Mouse (Mus musculus): ENCODE measurements around the gene Trak2. TPM values are rescaled to one million over a fixed set of nuclear protein-coding genes. Genes with fewer than 3 reads are reported as not detected.
"Not testable (repeated sequence)": the region's sequence is repeated elsewhere in the genome, so short reads cannot be mapped to it uniquely, and the experiment has no call there.

The Trak2 gene
- polyA plus RNA-seq, 1 experiment from 2014 or later: 11.0 TPM

GRCm38 (mm10) chr1:58883279-58883678 lies 90.0 kb downstream of the Trak2 start:
- not testable (repeated sequence) for H3K9ac ChIP-seq; H3K9me3 ChIP-seq (replicated peaks); H3K4me3 ChIP-seq (replicated peaks); H3K27me3 ChIP-seq; ATAC-seq (ENCODE audit: insufficient number of reproducible peaks, low FRiP score, low TSS enrichment, low read depth); H3K4me2 ChIP-seq (replicated peaks); H3K27ac ChIP-seq (replicated peaks); H3K4me1 ChIP-seq; H3K36me3 ChIP-seq
- WGBS: 89% methylated on average over 9 of the region's 9 CpGs

- not testable (repeated sequence) for ATAC-seq (ENCODE audit: insufficient number of reproducible peaks, low FRiP score, low TSS enrichment, low read depth); H3K4me1 ChIP-seq; H3K36me3 ChIP-seq; H3K9ac ChIP-seq; H3K4me3 ChIP-seq (replicated peaks); H3K27ac ChIP-seq (replicated peaks); H3K9me3 ChIP-seq (replicated peaks); H3K27me3 ChIP-seq; H3K4me2 ChIP-seq (replicated peaks)
- WGBS: 92% methylated on average over 2 of the region's 2 CpGs
These were observed 93.9 kb downstream of the Trak2 start for GRCm38 (mm10) chr1:58879291-58879690.

DNA sequence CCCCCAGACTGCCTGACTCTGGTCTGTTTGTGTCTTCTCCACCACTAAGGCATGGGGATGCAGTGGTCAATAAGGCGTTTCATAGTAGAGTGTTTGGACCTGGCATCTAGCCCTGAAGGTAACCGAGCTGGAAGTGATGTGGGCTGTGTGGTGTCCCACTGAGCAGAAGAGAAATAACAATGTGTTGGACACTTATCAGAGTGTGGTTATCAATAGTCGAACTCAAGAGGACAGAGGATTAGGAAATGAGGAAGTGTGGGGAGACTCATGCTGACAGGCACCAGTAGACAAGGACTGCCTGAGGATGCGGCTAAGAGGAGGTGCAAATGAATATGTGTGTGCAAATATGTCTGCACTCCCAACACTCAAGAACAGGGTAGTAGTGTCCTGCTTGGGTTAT lies 96.7 kb downstream of the Trak2 start:
- not testable (repeated sequence) for H3K4me3 ChIP-seq (replicated peaks); H3K27me3 ChIP-seq; H3K27ac ChIP-seq (replicated peaks); H3K9me3 ChIP-seq (replicated peaks); H3K36me3 ChIP-seq; H3K4me1 ChIP-seq; H3K9ac ChIP-seq; ATAC-seq (ENCODE audit: insufficient number of reproducible peaks, low FRiP score, low TSS enrichment, low read depth); H3K4me2 ChIP-seq (replicated peaks)
- 85% methylated on average over 4 of the region's 4 CpGs for WGBS

DNA sequence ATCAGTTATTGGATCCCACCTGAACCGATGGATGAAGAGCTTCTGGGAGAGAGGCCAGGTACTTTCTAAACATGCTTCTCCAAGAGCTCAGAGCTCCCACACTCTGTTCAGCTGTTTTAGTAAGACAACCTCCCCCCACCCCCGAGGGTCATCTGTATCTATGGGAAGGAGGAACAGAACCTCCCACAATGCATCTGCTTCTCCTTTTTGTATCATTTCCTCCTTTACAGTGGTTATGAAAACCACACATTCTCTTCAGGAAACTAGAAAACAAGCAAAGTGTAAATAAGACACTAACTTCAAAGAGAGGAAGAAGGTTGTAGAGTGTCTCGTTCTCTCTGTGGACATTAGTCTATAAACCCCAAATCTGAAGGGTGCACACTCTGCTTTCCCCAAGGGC lies 112.6 kb downstream of the Trak2 start:
- not testable (repeated sequence) for H3K4me1 ChIP-seq; H3K27ac ChIP-seq (replicated peaks); H3K9ac ChIP-seq; H3K36me3 ChIP-seq; H3K9me3 ChIP-seq (replicated peaks); H3K4me2 ChIP-seq (replicated peaks); H3K27me3 ChIP-seq; ATAC-seq (ENCODE audit: insufficient number of reproducible peaks, low FRiP score, low TSS enrichment, low read depth); H3K4me3 ChIP-seq (replicated peaks)
- 73% methylated on average over 3 of the region's 3 CpGs for WGBS

DNA sequence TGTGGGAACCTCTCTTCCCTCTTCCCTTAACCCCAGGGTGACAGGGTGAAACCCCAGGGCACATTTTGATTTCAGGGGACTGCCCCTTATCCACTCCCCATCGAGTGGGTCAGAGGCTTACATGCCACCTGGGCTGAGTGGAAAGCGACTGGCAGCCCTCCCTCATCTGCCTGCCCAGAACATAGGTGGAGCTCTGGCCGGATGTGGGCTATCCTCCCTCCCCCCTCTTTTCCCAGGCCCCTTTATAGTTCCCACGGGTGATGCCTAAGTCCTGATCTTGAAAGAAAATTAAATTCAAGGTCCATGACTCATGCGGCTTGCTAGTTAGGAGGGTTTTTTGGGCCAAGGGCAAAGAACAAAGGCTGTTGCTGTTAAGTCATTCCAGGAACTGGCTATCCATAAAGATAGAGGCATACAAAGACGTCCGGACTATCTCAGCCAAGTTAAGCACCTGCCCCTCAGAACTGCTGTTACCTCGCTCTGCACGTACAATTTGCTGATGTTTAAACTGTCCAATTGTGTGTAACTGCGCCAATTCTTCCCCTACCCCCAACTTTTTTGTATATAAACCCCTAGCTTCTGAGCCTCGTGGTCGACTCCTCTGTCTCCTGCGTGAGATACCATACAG lies 113.4 kb downstream of the Trak2 start:
- not testable (repeated sequence) for H3K27ac ChIP-seq (replicated peaks); H3K4me3 ChIP-seq (replicated peaks); H3K27me3 ChIP-seq; H3K9me3 ChIP-seq (replicated peaks); H3K36me3 ChIP-seq; ATAC-seq (ENCODE audit: insufficient number of reproducible peaks, low FRiP score, low TSS enrichment, low read depth); H3K4me1 ChIP-seq; H3K9ac ChIP-seq; H3K4me2 ChIP-seq (replicated peaks)
- WGBS: 72% methylated on average over 13 of the region's 13 CpGs

DNA sequence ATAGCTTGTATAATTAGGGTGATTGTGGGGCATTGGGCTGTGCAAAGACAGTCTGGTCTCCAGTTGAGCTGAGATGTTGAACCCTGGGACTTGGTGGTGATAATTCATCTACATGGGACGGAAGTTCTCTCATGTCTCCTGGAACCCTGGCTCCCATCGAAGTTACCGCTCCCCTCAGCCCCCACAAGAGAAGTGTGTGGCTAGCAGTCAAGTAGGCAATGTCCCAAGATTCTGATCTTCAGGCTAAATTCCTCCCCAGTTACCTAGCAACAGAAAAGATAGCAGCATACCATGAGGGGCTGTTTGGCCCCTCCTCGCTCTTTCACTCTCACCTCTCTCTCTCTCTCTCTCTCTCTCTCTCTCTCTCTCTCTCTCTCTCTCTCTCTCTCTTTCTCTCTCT lies 114.1 kb downstream of the Trak2 start:
- not testable (repeated sequence) for H3K4me2 ChIP-seq (replicated peaks); H3K36me3 ChIP-seq; H3K27ac ChIP-seq (replicated peaks); H3K4me3 ChIP-seq (replicated peaks); H3K9me3 ChIP-seq (replicated peaks); H3K27me3 ChIP-seq; ATAC-seq (ENCODE audit: insufficient number of reproducible peaks, low FRiP score, low TSS enrichment, low read depth); H3K4me1 ChIP-seq; H3K9ac ChIP-seq
- WGBS: 69% methylated on average over 4 of the region's 4 CpGs

GRCm38 (mm10) chr1:58856811-58857210 lies 116.4 kb downstream of the Trak2 start:
- H3K9ac ChIP-seq; H3K27me3 ChIP-seq; H3K4me3 ChIP-seq (replicated peaks); H3K4me1 ChIP-seq; H3K9me3 ChIP-seq (replicated peaks); H3K36me3 ChIP-seq; H3K27ac ChIP-seq (replicated peaks); H3K4me2 ChIP-seq (replicated peaks); ATAC-seq (ENCODE audit: insufficient number of reproducible peaks, low FRiP score, low TSS enrichment, low read depth): not testable (repeated sequence)
- WGBS: 71% methylated on average over 3 of the region's 3 CpGs

Other genes with a start within 250 kb of the Trak2 start
- 31.5 and 31.7 TPM in 2 replicates for gene Casp8, start 178.1 kb downstream of the Trak2 start, polyA plus RNA-seq (2015; fragmentation: Nextera tagmentation; extraction: Ambion mirVana)
- gene Stradb, start 92 bp upstream of the Trak2 start, polyA plus RNA-seq (2015; fragmentation: Nextera tagmentation; extraction: Ambion mirVana): 23.6 and 26.0 TPM in 2 replicates
- gene C2cd6, start 121.5 kb upstream of the Trak2 start, polyA plus RNA-seq (2015; fragmentation: Nextera tagmentation; extraction: Ambion mirVana): not detected in 2 replicates
- gene Tmem237, start 147.0 kb upstream of the Trak2 start, polyA plus RNA-seq (2015; fragmentation: Nextera tagmentation; extraction: Ambion mirVana): 30.5 and 31.8 TPM in 2 replicates
- gene Mpp4, start 190.0 kb upstream of the Trak2 start, polyA plus RNA-seq (2015; fragmentation: Nextera tagmentation; extraction: Ambion mirVana): 0.17 and 0.23 TPM in 2 replicates